Comparison of ENCODE assay signal across 15 mouse cellular contexts in genomic region chr7:68225427-68226054, GRCm38 (mm10). TPM values are rescaled to one million over a fixed set of nuclear protein-coding genes. Genes with fewer than 3 reads are reported as not detected.
DNase-seq lines count a peak whose midpoint lies in the region; TF ChIP-seq lines count a peak whose summit lies in the region.
"Had no signal": no experiment of that assay in that cellular context is flagged by ENCODE, and none has a peak within 500 bp of the region (broad histone marks: within the 10 kb centered on the region; RNA-seq: fewer than 3 reads in every experiment).

No protein-coding gene starts in this region.

- H3K4me3 ChIP-seq in gastrocnemius, adult 2 months: no peak overlapping the region
- H3K4me3 ChIP-seq: heart, embryonic 13.5 days; hindbrain, embryonic 12.5 days; limb, embryonic 13.5 days; neural tube, embryonic 12.5 days had no signal

- DNase-seq in gastrocnemius, adult 2 months: peak; percentile 59
- DNase-seq in gastrocnemius, postnatal 14 days: no peak
- DNase-seq in thymus, postnatal 4 days: peak; percentile 30
- DNase-seq in thymus, postnatal 0 days (ENCODE audit: low spot score): no peak
- peak; percentile 57 for DNase-seq in brain, embryonic 14.5 days (ENCODE audit: low read depth)
- no peak for DNase-seq in B cell, adult 2 months
- no peak for DNase-seq in thymus, adult 18-20 months
- DNase-seq: kidney, adult 9 months; lung, embryonic 14.5 days had no signal

- H3K27ac ChIP-seq in gastrocnemius, adult 2 months: peak overlapping the region; percentile 38; the same call in 1 of the 2 replicates
- H3K27ac ChIP-seq: heart, embryonic 13.5 days; hindbrain, embryonic 12.5 days; limb, embryonic 13.5 days; neural tube, embryonic 12.5 days had no signal

- TF ChIP-seq CTCF in gastrocnemius, adult 2 months (IDR thresholded peaks at IDR 0.05): no peak
- TF ChIP-seq CTCF in brain, embryonic 14.5 days (IDR thresholded peaks at IDR 0.05; ENCODE audit: borderline replicate concordance, extremely low read depth, insufficient read depth, insufficient read length): no peak

- intact Hi-C loops in gastrocnemius, adult 2 months (cut with DNase I): no loop called here
- intact Hi-C loops in gastrocnemius, postnatal 14 days (cut with DNase I; ENCODE audit: low total_unique reads): loop anchor here (5.0 kb wide), 1 partner anchor 37 kb away; the partner anchor contains the start of gene Pgpep1l

- TF ChIP-seq POLR2A in brain, embryonic 14.5 days (IDR thresholded peaks at IDR 0.05; ENCODE audit: borderline replicate concordance, extremely low read depth, insufficient read depth, insufficient read length, poor library complexity, severe bottlenecking): no peak

RNA-seq across cellular contexts. Expression of gene Pgpep1l, which starts 38.5 kb away (rescaled TPM):
- total RNA-seq in gastrocnemius, adult 2 months (2021): 1 to 10 TPM; 1.9 to 3.9 TPM
- total RNA-seq in gastrocnemius, postnatal 14 days (2021): 1 to 10 TPM; 8.4 to 9.2 TPM
- 0.57 and 0.68 TPM in 2 replicates for polyA plus RNA-seq in thymus, postnatal 0 days (2015; fragmentation: Nextera tagmentation; extraction: Ambion mirVana)
- polyA plus RNA-seq in brain, embryonic 14.5 days (2012; rRNA removed): 0.14 and 0.41 TPM in 2 replicates
- total RNA-seq: G1E had no signal
- polyA plus RNA-seq: heart, embryonic 13.5 days; hindbrain, embryonic 12.5 days; limb, embryonic 13.5 days; lung, embryonic 14.5 days; neural tube, embryonic 12.5 days; stomach, embryonic 16.5 days had no signal

RNA-seq across cellular contexts. Expression of gene Fam169b, which starts 48.1 kb away (rescaled TPM):
- total RNA-seq in gastrocnemius, adult 2 months (2021): under 1 TPM in 1 of 2 experiments, not detected in 1; 0.08 TPM
- under 1 TPM; 0.29 to 0.51 TPM for total RNA-seq in gastrocnemius, postnatal 14 days (2021)
- polyA plus RNA-seq in thymus, postnatal 0 days (2015; fragmentation: Nextera tagmentation; extraction: Ambion mirVana): 40.0 and 43.5 TPM in 2 replicates
- 0.05 and 0.10 TPM in 2 replicates for polyA plus RNA-seq in brain, embryonic 14.5 days (2012; rRNA removed)
- polyA plus RNA-seq: G1E had no signal

Comparison
In these comparisons a context has a peak if more than half of its experiments do, and no peak if none do; other contexts are left out.
1. DNase-seq: peak in gastrocnemius, adult 2 months (single experiment), thymus, postnatal 4 days (single experiment) and brain, embryonic 14.5 days (single experiment); none in gastrocnemius, postnatal 14 days (single experiment), thymus, postnatal 0 days (single experiment), B cell, adult 2 months (0 of 2) and thymus, adult 18-20 months (0 of 2).